Mouse (Mus musculus): ENCODE results near the gene Ecm1. TPM values are rescaled to one million over a fixed set of nuclear protein-coding genes. Genes with fewer than 3 reads are reported as not detected.

Gene Ecm1
- polyA plus RNA-seq, 1 experiment from 2014 or later, result 12.4 TPM

- DNase-seq (ENCODE audit: extremely low spot score, low spot score), result no peak
- Histone ChIP-seq H3K36me3 (replicated peaks) (no peaks in the 10 kb centered on the region), H3K27me3 (ENCODE audit: poor library complexity, severe bottlenecking) (no peaks in the 10 kb centered on the region), H3K4me3 (no peak overlapping the region), H3K9me3 (peaks cover 9% of the 10 kb centered on the region; the same call in 1 of the 2 replicates), H3K4me1 (no peaks in the 10 kb centered on the region), H3K27ac (no peak overlapping the region)
- WGBS, result 94% methylated on average over 2 of the region's 2 CpGs
Measured at GRCm38 (mm10) chr3:95718153-95718552, 21.2 kb downstream of the Ecm1 start.

GRCm38 (mm10) chr3:95716075-95716474, 23.3 kb downstream of the Ecm1 start:
- Histone ChIP-seq H3K4me3 (no peak overlapping the region), H3K27ac (no peak overlapping the region), H3K4me1 (no peaks in the 10 kb centered on the region), H3K9me3 (peaks cover 16% of the 10 kb centered on the region; the same call in 1 of the 2 replicates), H3K36me3 (replicated peaks) (no peaks in the 10 kb centered on the region), H3K27me3 (ENCODE audit: poor library complexity, severe bottlenecking) (no peaks in the 10 kb centered on the region)
- WGBS, result 79% methylated on average over 1 of the region's 1 CpGs
- no peak for DNase-seq (ENCODE audit: extremely low spot score, low spot score)

GRCm38 (mm10) chr3:95709967-95710366, 29.4 kb downstream of the Ecm1 start:
- no peak for DNase-seq (ENCODE audit: extremely low spot score, low spot score)
- H3K27ac ChIP-seq, result no peak overlapping the region
- no peaks in the 10 kb centered on the region for H3K4me1 ChIP-seq
- no peaks in the 10 kb centered on the region for H3K27me3 ChIP-seq (ENCODE audit: poor library complexity, severe bottlenecking)
- H3K4me3 ChIP-seq, result no peak overlapping the region
- H3K36me3 ChIP-seq (replicated peaks), result no peaks in the 10 kb centered on the region
- peaks cover 16% of the 10 kb centered on the region; the same call in 1 of the 2 replicates for H3K9me3 ChIP-seq

GRCm38 (mm10) chr3:95709044-95709443, 30.3 kb downstream of the Ecm1 start:
- Histone ChIP-seq H3K27ac (no peak overlapping the region), H3K9me3 (peaks cover 16% of the 10 kb centered on the region; the same call in 1 of the 2 replicates), H3K4me1 (no peaks in the 10 kb centered on the region), H3K4me3 (no peak overlapping the region), H3K36me3 (replicated peaks) (no peaks in the 10 kb centered on the region), H3K27me3 (ENCODE audit: poor library complexity, severe bottlenecking) (no peaks in the 10 kb centered on the region)
- DNase-seq (ENCODE audit: extremely low spot score, low spot score), result no peak
- WGBS, result 93% methylated on average over 4 of the region's 4 CpGs

- Histone ChIP-seq H3K4me3 (no peak overlapping the region), H3K27ac (no peak overlapping the region), H3K27me3 (ENCODE audit: poor library complexity, severe bottlenecking) (no peaks in the 10 kb centered on the region), H3K9me3 (peaks cover under 1% of the 10 kb centered on the region; the same call in 1 of the 2 replicates), H3K36me3 (replicated peaks) (no peaks in the 10 kb centered on the region), H3K4me1 (peaks cover 1% of the 10 kb centered on the region)
- no peak for DNase-seq (ENCODE audit: extremely low spot score, low spot score)
- WGBS, result 91% methylated on average over 7 of the region's 7 CpGs
Measured at GRCm38 (mm10) chr3:95707497-95707896, 31.9 kb downstream of the Ecm1 start.

- H3K36me3 ChIP-seq (replicated peaks), result no peaks in the 10 kb centered on the region
Measured at GRCm38 (mm10) chr3:95706273-95706672, 33.1 kb downstream of the Ecm1 start.

GRCm38 (mm10) chr3:95704612-95705011, 34.8 kb downstream of the Ecm1 start:
- Histone ChIP-seq H3K27ac (no peak overlapping the region), H3K4me1 (peaks cover 30% of the 10 kb centered on the region), H3K9me3 (no peaks in the 10 kb centered on the region), H3K27me3 (ENCODE audit: poor library complexity, severe bottlenecking) (no peaks in the 10 kb centered on the region), H3K36me3 (replicated peaks) (no peaks in the 10 kb centered on the region), H3K4me3 (no peak overlapping the region)
- WGBS, result 93% methylated on average over 4 of the region's 4 CpGs
- DNase-seq (ENCODE audit: extremely low spot score, low spot score), result no peak

More at GRCm38 (mm10) chr3:95706273-95706672, 33.1 kb downstream of the Ecm1 start:
- 87% methylated on average over 4 of the region's 4 CpGs for WGBS
- H3K4me1 ChIP-seq, result peaks cover 14% of the 10 kb centered on the region
- no peaks in the 10 kb centered on the region for H3K27me3 ChIP-seq (ENCODE audit: poor library complexity, severe bottlenecking)
- no peak overlapping the region for H3K4me3 ChIP-seq
- no peaks in the 10 kb centered on the region for H3K9me3 ChIP-seq
- no peak for DNase-seq (ENCODE audit: extremely low spot score, low spot score)
- H3K27ac ChIP-seq, result no peak overlapping the region

- no peak overlapping the region for H3K27ac ChIP-seq
- no peaks in the 10 kb centered on the region for H3K9me3 ChIP-seq
- no peak overlapping the region for H3K4me3 ChIP-seq
- WGBS, result 93% methylated on average over 3 of the region's 3 CpGs
- H3K4me1 ChIP-seq, result peaks cover 30% of the 10 kb centered on the region
- DNase-seq (ENCODE audit: extremely low spot score, low spot score), result no peak
- H3K36me3 ChIP-seq (replicated peaks), result no peaks in the 10 kb centered on the region
- no peaks in the 10 kb centered on the region for H3K27me3 ChIP-seq (ENCODE audit: poor library complexity, severe bottlenecking)
Measured at GRCm38 (mm10) chr3:95703276-95703675, 36.1 kb downstream of the Ecm1 start.

- WGBS, result 5% methylated on average over 24 of the region's 24 CpGs
- no peaks in the 10 kb centered on the region for H3K36me3 ChIP-seq (replicated peaks)
- peak overlapping the region; percentile 87 for H3K27ac ChIP-seq
- H3K9me3 ChIP-seq, result no peaks in the 10 kb centered on the region
- DNase-seq (ENCODE audit: extremely low spot score, low spot score), result peak; percentile 84
- H3K4me1 ChIP-seq, result peaks cover 30% of the 10 kb centered on the region
- H3K27me3 ChIP-seq (ENCODE audit: poor library complexity, severe bottlenecking), result no peaks in the 10 kb centered on the region
- H3K4me3 ChIP-seq, result peak overlapping the region; percentile 43
Measured at GRCm38 (mm10) chr3:95701877-95702540, 37.4 kb downstream of the Ecm1 start.

GRCm38 (mm10) chr3:95701085-95701484, 38.3 kb downstream of the Ecm1 start:
- 69% methylated on average over 2 of the region's 2 CpGs for WGBS
- no peak overlapping the region for H3K4me3 ChIP-seq
- H3K27ac ChIP-seq, result peak overlapping the region; percentile 87
- no peaks in the 10 kb centered on the region for H3K36me3 ChIP-seq (replicated peaks)
- no peaks in the 10 kb centered on the region for H3K9me3 ChIP-seq
- DNase-seq (ENCODE audit: extremely low spot score, low spot score), result no peak
- no peaks in the 10 kb centered on the region for H3K27me3 ChIP-seq (ENCODE audit: poor library complexity, severe bottlenecking)
- H3K4me1 ChIP-seq, result peaks cover 38% of the 10 kb centered on the region

GRCm38 (mm10) chr3:95700233-95700681, 39.1 kb downstream of the Ecm1 start:
- Histone ChIP-seq H3K4me1 (peaks cover 46% of the 10 kb centered on the region), H3K27me3 (ENCODE audit: poor library complexity, severe bottlenecking) (no peaks in the 10 kb centered on the region), H3K9me3 (no peaks in the 10 kb centered on the region), H3K27ac (peak overlapping the region; percentile 22; the same call in 1 of the 2 replicates), H3K4me3 (no peak overlapping the region), H3K36me3 (replicated peaks) (no peaks in the 10 kb centered on the region)
- no peak for DNase-seq (ENCODE audit: extremely low spot score, low spot score)
- 64% methylated on average over 6 of the region's 6 CpGs for WGBS

- 85% methylated on average over 4 of the region's 4 CpGs for WGBS
Measured at GRCm38 (mm10) chr3:95698286-95698685, 41.1 kb downstream of the Ecm1 start.

GRCm38 (mm10) chr3:95696360-95696759, 43.0 kb downstream of the Ecm1 start:
- WGBS, result 38% methylated on average over 7 of the region's 7 CpGs
- no peaks in the 10 kb centered on the region for H3K9me3 ChIP-seq
- peaks cover 38% of the 10 kb centered on the region for H3K4me1 ChIP-seq
- no peak overlapping the region for H3K4me3 ChIP-seq
- H3K36me3 ChIP-seq (replicated peaks), result no peaks in the 10 kb centered on the region
- H3K27ac ChIP-seq, result peak overlapping the region; percentile 65
- no peaks in the 10 kb centered on the region for H3K27me3 ChIP-seq (ENCODE audit: poor library complexity, severe bottlenecking)
- DNase-seq (ENCODE audit: extremely low spot score, low spot score), result no peak

More at GRCm38 (mm10) chr3:95698286-95698685, 41.1 kb downstream of the Ecm1 start:
- Histone ChIP-seq H3K27me3 (ENCODE audit: poor library complexity, severe bottlenecking) (no peaks in the 10 kb centered on the region), H3K4me1 (peaks cover 51% of the 10 kb centered on the region), H3K4me3 (no peak overlapping the region), H3K9me3 (no peaks in the 10 kb centered on the region), H3K36me3 (replicated peaks) (no peaks in the 10 kb centered on the region), H3K27ac (no peak overlapping the region)
- no peak for DNase-seq (ENCODE audit: extremely low spot score, low spot score)

Measured in forebrain, embryonic 10.5 days (tissue).